Mouse (Mus musculus): ENCODE measurements around the gene Axin2. TPM values are rescaled to one million over a fixed set of nuclear protein-coding genes. Genes with fewer than 3 reads are reported as not detected.

The Axin2 gene
- polyA plus RNA-seq (2012; rRNA removed), result 35.5 and 38.1 TPM in 2 replicates

GRCm38 (mm10) chr11:108920158-108920635 is at the start of gene Axin2:
Axin2 (plus strand) TSS chr11:108920349.

Other genes with a start within 250 kb of the Axin2 start
- not detected in 2 replicates for gene E030025P04Rik, start 224.0 kb downstream of the Axin2 start, polyA plus RNA-seq (2012; rRNA removed)

Measured in central nervous system, embryonic 14 days (tissue).